Comparison of ENCODE assay signal across 14 mouse cellular contexts in the genomic region with DNA sequence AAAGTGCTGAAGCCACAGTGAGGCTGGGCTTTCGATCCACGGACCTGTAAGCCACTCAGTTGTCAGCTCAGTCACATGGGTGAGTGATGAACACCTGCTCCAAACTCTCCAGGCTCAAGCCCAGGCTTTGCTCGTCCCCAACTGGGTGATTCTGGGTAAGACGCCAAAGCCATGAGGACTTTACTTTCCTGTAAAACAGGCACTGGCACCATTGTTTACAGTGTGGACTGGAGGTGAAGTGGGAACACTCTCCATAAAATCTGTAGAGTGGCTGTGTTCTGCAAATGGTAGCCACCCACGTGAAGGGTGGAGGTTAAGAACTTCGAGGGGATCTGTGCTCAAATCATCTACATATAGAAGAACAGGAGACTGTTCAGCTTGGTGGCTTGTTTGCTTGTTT.
DNase-seq lines count a peak whose midpoint lies in the region.
"Had no signal": no experiment of that assay in that cellular context is flagged by ENCODE, and none has a peak within 500 bp of the region (broad histone marks: within the 10 kb centered on the region; RNA-seq: fewer than 3 reads in every experiment).

No protein-coding gene starts in this region.

- peak; percentile 32 to 55 for DNase-seq in lung, adult 18-20 months
- DNase-seq in lung, postnatal 4 days, result no peak
- DNase-seq in lung, postnatal 25 days (ENCODE audit: low spot score), result peak; percentile 54
- no peak for DNase-seq in lung, postnatal 10 days
- DNase-seq: adrenal gland, adult 2 months; adrenal gland, postnatal 10 days; adrenal gland, postnatal 25 days; cerebellum, adult 11 months; cerebellum, adult 18-20 months; cerebellum, adult 8-10 months; cerebellum, adult 9-11 months; cerebellum, postnatal 14 days; cerebellum, postnatal 36 days; embryo, embryonic 11 days had no signal

Comparison
In these comparisons a context has a peak if more than half of its experiments do, and no peak if none do; other contexts are left out.
1. DNase-seq: peak in lung, adult 18-20 months (2 of 2) and lung, postnatal 25 days (single experiment); none in lung, postnatal 4 days (0 of 2) and lung, postnatal 10 days (single experiment).